Mouse (Mus musculus) layer of hippocampus, adult 2 months (tissue): Measurements from ENCODE around the gene Nmnat2. TPM values are rescaled to one million over a fixed set of nuclear protein-coding genes. Genes with fewer than 3 reads are reported as not detected.
"Not testable (repeated sequence)": the region's sequence is repeated elsewhere in the genome, so short reads cannot be mapped to it uniquely, and the experiment has no call there.

ENCODE experiments used
- DNase-seq, 2 experiments: peaks; one replicate each; pipeline ENCODE4 v3.0.0; 2022; ENCODE audit warnings: low spot score in 2 of 2
- H3K27ac ChIP-seq: fragments of 200-600 bp; 2 replicates; pipeline ENCODE4 v1.8.1; 2022
- H3K4me3 ChIP-seq: fragments of 200-600 bp; 2 replicates; pipeline ENCODE4 v1.8.1; 2022; ENCODE audit warnings: mild to moderate bottlenecking
- CTCF ChIP-seq: fragments of 200-600 bp; conservative IDR thresholded peaks from 2 replicates; pipeline ENCODE4 v1.8.1; 2022; ENCODE audit warnings: antibody characterized with exemption, mild to moderate bottlenecking, moderate library complexity
- total RNA-seq, 2 experiments: library from RNA; stranded (reverse); gene quantifications; 2 replicates each; pipeline ENCODE4 v1.2.3; 2021

Gene Nmnat2
- total RNA-seq, 2 experiments from 2014 or later, result 133 to 141 TPM

DNA sequence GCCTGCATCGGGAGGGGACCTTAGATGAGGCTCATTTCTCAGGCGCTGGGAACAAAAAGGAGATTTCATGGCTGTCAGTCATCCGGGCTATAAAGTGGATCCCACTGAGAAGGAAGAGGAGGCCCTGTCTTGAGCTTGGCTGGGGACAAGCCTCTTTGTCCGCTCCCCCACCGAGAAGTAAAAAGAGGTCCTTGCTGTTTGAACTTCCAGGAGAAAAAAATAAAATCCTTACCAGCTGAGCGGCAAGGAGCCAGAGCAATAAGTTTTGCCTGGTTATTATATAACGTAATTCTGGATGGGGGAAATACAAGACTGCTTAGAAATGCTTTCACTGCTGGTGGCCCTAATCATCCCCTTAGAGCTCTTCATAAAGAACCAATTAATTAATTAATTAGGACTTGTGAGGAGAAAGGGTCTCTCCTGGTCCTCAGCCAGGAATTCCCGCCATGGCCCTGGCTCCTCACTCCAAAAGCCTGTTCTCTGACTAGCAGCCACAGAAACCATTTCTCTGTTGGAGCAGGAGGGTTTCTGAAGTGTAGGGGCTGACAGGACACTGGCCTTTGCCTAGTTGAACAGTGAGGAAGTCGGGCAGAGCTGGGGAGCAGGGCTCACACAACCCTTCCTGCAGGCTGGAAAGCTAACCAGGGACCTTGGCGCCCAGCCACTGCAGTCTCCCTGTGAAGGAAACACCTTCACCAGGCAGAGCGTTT lies 99.5 kb downstream of the Nmnat2 start:
- no peak for TF ChIP-seq CTCF
- no peak for DNase-seq
- Histone ChIP-seq H3K4me3 (no peak overlapping the region), H3K27ac (peak overlapping the region; percentile 36; the same call in 1 of the 2 replicates)

DNA sequence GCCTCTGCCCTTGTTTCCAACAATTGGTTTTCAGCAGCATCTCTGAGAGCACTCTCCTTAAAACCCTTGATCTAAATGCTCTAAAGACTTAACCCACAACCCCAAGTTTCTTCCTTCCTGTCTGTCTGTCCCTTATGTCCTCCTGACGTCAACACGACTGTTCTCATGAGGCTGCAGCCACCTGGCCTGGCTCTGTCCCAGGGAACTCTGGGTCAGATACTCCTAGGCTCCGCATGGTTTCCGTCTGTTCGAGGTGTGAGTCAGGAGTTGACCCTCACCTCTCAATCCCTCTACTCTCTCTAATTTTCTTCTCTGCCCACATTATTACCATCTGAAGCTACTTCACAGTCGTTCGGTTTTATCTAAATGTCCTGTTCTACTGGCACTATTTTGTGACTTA lies 103.5 kb downstream of the Nmnat2 start:
- Histone ChIP-seq H3K4me3 (no peak overlapping the region), H3K27ac (no peak overlapping the region)
- TF ChIP-seq CTCF, result no peak
- DNase-seq, result no peak

DNA sequence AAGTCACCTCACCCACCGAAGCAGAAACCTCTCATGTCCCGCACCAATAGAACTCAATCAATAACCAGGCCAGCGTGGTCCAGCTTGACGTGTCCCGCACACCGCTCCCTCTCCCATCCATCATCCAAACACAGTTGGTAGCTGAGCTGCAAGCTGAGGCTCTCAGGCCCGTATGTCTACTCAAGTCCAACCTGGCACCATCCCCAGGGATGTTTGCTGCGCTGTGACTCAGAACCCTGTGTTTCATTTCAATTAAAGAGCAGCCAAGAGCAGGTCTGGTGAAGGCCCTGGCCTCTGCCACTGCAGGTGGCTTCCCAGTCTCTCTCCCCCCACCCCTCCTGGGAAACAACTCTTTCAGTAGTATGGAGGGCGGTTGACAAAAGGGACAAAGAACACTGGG lies 104.8 kb downstream of the Nmnat2 start:
- no peak overlapping the region for H3K4me3 ChIP-seq
- H3K27ac ChIP-seq, result no peak overlapping the region
- DNase-seq, result no peak
- TF ChIP-seq CTCF, result no peak

DNA sequence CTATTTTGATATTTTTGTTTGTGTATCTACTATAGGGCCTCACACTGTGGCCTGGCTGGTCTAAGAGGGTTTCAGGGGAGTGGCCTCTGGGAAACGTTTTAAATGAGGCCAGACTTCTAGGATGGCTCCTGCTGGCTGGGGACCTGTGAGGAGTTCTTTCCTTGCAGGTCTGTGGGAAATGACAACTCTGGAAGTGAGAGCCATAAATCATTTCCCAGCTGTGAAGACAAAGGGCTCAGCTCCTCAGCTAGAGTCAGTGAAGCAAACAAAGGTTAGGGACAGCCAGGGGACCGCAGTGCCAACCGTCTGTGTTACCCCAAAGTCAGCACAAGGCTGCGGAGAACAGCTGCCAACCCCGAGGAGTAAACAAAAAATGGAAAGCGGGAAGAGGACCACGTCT lies 107.8 kb downstream of the Nmnat2 start:
- Histone ChIP-seq H3K4me3 (no peak overlapping the region), H3K27ac (no peak overlapping the region)
- DNase-seq, result no peak
- no peak for TF ChIP-seq CTCF

DNA sequence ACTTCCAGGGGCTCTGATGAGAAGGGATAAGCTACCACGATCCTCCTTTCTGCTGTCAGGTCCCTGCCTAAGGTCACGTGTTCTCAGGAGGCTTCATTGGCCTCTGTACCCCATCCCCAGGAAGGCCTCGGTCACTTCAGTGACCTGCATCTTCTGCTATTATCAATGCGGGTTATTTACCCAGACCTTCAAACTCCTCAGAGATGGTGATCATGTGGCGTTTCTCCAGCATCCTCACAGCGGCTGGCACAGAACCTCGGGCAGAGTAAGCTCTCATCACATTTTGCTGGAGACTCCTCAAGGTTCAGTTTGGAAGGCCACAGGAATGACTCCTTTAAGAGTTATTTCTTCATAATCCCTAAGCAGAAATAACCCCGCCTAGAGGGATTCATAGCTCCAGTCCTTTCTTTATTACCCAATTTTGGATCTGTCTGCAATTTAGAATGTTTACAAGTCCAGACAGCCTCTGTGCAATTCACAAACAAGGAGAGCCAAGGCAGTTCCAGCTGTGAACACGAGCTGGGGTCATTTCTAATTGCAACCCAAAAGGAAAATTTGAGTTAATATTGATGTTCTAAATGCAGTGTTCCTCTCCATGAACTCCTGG lies 110.1 kb downstream of the Nmnat2 start:
- Histone ChIP-seq H3K27ac (peak overlapping the region; percentile 65), H3K4me3 (no peak overlapping the region)
- no peak for TF ChIP-seq CTCF
- no peak for DNase-seq

DNA sequence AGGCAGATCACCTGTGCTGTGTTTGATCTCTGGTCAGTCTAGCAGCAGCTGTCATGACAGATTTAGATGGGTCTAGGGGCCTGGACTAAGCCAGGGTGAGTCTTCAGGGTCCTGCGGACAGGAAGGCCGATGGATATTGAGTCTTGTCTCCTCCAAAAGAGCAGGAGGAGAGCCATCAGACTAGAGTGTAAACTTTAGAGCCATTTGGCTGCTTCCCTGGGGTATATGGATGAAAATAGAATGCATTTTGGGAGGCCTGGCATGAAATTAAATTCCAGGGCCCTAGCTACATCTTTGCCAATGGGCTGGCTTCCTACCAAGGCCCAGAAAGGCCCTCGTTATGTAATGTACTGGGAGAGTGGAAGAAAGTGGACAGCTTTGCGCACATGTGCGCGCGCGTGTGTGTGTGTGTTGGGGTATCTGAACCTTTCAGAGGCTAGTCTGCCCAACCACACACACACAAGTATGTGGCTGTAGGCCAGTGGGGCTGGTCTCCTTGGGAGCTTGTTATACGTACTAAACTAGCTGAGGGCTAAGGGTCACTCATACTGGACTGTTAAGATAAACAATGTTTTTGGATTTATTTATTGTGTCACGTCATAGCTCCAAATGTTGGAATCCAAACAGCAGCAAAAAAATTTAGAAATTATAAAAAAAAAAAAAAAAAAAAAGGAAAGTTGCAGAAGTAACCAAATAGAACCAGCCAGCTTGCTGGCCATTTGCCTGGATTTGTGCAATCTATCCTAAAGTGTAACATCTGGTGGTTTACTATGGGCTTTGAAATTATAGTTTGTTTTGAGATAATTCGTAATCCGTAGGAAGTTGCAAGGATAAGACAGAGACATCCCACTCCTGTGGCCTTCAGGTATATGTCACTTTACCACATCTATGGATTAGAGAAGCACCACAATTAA lies 110.9 kb downstream of the Nmnat2 start:
- no peak overlapping the region for H3K4me3 ChIP-seq
- no peak for TF ChIP-seq CTCF
- DNase-seq, result peak in 1 of 2 experiments; percentile 39
- peak overlapping the region; percentile 65 for H3K27ac ChIP-seq

DNA sequence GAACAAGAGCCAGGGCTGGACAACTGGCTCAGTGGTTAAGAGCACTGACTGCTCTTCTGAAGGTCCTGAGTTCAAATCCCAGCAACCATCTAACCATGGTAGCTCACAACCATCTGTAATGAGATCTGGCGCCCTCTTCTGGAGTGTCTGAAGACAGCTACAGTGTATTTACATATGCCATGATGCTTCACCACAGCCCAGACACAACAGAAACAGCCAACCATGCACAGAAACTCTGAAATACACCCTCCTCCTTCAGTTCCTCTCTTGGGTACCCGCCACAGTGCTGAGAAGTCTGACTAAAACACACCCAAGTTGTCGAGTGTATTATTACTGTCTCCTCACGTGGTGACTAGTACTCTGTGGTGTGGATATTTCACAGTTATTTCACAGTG lies 111.6 kb downstream of the Nmnat2 start:
- no peak for DNase-seq
- no peak overlapping the region for H3K27ac ChIP-seq
- TF ChIP-seq CTCF, result peak; percentile 66
- H3K4me3 ChIP-seq, result no peak overlapping the region

DNA sequence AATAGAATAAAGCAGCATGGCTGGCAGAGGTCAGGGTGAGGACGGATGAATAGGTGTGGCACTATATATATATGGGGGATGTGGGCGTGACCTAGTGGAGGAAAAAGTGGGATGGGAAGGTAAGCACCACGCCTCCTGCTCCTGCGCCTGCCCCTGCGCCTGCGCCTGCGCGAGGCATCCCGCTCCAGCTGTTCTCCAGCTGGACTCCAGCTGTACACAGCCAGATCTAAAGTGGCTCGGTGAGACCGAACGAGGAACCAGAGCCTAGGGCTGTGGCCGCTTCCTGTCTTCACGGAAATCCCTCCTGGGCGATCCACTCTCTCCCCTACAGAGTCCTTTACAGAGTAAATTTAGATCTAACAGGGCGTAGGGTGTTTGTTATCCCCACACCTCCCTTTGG lies 116.8 kb downstream of the Nmnat2 start:
- no peak for TF ChIP-seq CTCF

DNA sequence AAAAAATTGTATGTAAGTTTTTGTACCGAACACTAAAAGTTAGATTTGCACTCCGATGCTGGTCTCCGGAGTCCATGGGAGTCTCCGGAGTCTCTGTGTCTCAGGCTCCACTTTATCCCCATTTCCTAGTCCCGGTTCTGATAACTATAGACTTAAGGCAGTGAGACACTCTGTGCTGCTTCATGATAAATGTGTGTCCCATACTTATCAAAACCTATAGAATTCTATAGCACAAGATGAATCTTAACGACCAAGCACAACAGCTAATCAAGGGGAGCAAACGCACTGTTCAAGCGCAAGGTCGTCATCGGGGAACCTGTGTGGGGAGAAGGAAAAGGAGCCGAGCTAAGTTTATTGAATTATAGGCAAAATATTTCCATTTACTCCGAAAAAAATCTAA lies 117.2 kb downstream of the Nmnat2 start:
- no peak for DNase-seq
- no peak overlapping the region for H3K4me3 ChIP-seq
- no peak overlapping the region for H3K27ac ChIP-seq
- TF ChIP-seq CTCF, result no peak

More for the DNA sequence above, 116.8 kb downstream of the Nmnat2 start:
- H3K4me3 ChIP-seq, result no peak overlapping the region
- no peak for DNase-seq
- no peak overlapping the region for H3K27ac ChIP-seq

DNA sequence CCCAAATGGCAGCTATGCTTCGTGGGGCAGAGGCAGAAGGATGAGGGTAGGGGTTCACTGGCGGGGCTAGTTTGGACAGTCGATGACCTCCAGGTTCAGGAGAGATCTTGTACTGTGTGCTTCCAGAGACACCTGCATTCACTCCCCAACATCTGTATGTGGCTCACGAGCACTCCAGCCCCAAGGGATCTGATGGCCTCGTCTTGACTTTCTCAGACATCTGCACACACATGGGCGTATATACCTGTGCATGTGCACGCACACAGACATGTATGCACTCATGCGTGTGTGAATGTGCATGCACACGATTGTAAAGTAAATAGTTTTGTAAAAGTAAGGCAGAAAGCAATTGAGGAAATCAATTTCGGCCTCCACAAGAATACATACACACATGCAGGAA lies 117.9 kb downstream of the Nmnat2 start:
- no peak for TF ChIP-seq CTCF
- H3K4me3 ChIP-seq, result no peak overlapping the region

DNA sequence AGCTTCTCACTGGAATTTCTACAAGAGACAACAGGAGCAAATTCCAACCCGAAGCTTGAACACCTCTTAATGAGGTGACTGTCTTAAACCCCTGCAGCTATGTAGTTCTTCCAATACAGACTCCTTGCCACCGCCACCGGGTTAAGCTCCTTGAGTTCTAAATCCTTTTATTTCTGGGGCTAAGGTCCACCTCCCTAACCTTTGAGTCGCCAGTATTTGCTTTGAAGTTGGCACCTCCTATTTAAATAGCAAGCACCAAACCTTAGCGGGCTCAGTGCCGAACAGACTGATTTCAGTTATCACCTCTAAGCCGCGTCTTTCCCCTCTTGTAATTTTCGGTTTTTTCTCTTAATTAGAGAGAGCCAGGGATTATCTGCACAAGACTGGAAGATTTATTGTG lies 118.6 kb downstream of the Nmnat2 start:
- no peak overlapping the region for H3K4me3 ChIP-seq
- no peak for DNase-seq
- no peak overlapping the region for H3K27ac ChIP-seq
- no peak for TF ChIP-seq CTCF

More for the DNA sequence above, 117.9 kb downstream of the Nmnat2 start:
- no peak overlapping the region for H3K27ac ChIP-seq
- DNase-seq, result no peak

DNA sequence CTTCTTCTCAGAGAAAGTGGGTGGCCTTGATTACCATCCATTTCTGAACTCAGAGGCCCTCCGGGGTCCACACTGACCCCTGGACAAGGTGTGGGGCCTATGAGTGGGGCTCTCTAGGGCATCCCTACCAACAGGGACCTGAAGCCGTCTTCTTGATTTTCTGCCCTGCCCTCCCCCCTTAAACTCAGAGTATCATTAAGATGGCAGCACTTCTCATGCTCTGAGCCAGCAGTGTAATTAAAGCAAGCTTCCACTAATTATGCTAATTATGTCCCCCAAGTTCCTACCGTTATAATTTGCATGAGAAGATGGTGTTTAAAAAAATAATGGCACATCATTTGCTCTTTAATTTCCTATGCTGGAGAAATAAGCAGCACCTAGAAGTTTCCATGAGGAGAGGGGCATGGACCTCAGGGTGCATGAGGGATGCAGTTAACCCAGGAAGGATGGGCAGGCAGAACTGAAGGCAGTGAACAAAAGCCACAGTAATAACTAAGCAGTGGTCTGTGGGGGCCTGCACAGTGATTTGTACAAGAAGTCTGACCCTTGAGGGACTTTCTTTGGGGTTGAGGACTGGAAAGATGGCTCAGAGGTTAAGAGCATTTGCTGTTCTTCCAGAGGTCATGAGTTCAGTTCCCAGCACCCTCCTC lies 120.4 kb downstream of the Nmnat2 start:
- no peak for TF ChIP-seq CTCF
- DNase-seq, result no peak
- no peak overlapping the region for H3K4me3 ChIP-seq
- H3K27ac ChIP-seq, result no peak overlapping the region

DNA sequence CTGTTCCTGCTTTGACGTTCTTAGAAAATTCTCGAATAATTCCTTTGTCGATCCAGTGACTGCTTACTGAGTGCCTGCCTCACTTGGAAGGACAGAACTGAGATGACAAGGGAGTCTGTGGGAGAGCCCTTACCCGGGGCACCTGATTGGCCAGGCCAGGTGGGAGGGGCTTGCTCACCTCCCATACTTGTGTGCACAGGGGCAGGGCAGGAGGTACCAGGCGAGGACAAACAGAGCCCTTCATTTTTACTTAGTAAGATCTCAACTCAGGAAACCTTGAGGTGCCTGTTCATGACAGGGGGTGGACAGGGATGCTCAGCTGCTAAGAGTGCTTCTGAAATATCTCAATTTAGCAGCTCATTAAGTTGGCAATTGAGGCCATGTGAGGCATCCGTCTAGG lies 121.2 kb downstream of the Nmnat2 start:
- no peak overlapping the region for H3K4me3 ChIP-seq
- H3K27ac ChIP-seq, result no peak overlapping the region
- TF ChIP-seq CTCF, result no peak
- DNase-seq, result no peak

DNA sequence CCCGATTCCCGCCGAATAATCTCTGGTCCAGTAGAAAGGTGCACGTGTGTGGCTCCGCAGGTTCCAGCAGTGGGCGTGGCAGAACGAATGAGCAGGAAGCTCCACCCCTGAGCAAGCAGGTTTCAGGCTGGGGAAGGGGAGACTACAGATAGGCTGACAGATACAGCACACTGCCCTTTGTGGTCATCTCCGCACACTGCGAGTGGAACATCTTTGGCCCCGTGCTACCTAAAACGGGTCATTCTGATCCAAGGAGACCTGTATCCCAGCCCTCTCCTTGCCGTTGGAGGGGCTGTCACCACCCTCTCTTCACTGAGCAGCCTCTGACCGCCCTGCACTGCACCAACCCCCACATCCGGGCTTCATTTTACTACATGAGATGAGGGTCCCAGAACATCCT lies 128.4 kb downstream of the Nmnat2 start:
- DNase-seq, H3K4me3 ChIP-seq, H3K27ac ChIP-seq: not testable (repeated sequence)
